Mouse (Mus musculus): Measurements from ENCODE around the gene Hist1h2bf.

DNA sequence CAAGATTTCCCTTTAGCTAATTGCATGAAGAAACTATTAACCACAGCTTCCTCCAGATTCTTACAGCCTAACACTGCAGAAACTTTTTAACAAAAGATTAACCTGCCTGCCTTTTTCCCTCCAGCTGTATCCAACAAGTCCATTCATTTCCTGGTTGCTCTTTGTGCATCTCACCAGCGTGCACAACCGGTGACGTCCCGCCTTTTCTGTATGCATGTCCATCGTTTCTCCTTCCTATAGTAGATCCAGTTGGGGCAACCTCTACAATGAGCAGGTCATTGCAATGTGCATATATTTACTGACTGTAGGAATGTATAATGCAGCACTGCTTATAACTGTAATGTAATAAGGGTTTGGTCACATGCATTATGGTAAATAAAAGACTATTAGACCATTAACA lies 50.0 kb downstream of the Hist1h2bf start:
- no peak for TF ChIP-seq CTCF (IDR thresholded peaks at IDR 0.05 in 2 of 3, conservative IDR thresholded peaks at IDR 0.05 in 1 of 3; ENCODE audit: control insufficient read depth in 1 of 3, insufficient read depth in 1 of 3, low read depth in 2 of 3, low read length in 3 of 3, poor library complexity in 1 of 3, severe bottlenecking in 1 of 3)
- no peak for TF ChIP-seq MAX (IDR thresholded peaks at IDR 0.05; ENCODE audit: low read length)
- no peak for TF ChIP-seq EP300 (IDR thresholded peaks at IDR 0.05; ENCODE audit: low read depth in 1 of 2, low read length in 2 of 2)

Data from MEL (cell line).